Mouse (Mus musculus): ENCODE measurements around the gene Psmc3. TPM values are rescaled to one million over a fixed set of nuclear protein-coding genes. Genes with fewer than 3 reads are reported as not detected.
"Not testable (repeated sequence)": the region's sequence is repeated elsewhere in the genome, so short reads cannot be mapped to it uniquely, and the experiment has no call there.

Gene Psmc3
- polyA plus RNA-seq, 1 experiment = 160 TPM

GRCm38 (mm10) chr2:91098156-91098555, 44.3 kb downstream of the Psmc3 start:
- no peak for DNase-seq (ENCODE audit: low read depth)

DNA sequence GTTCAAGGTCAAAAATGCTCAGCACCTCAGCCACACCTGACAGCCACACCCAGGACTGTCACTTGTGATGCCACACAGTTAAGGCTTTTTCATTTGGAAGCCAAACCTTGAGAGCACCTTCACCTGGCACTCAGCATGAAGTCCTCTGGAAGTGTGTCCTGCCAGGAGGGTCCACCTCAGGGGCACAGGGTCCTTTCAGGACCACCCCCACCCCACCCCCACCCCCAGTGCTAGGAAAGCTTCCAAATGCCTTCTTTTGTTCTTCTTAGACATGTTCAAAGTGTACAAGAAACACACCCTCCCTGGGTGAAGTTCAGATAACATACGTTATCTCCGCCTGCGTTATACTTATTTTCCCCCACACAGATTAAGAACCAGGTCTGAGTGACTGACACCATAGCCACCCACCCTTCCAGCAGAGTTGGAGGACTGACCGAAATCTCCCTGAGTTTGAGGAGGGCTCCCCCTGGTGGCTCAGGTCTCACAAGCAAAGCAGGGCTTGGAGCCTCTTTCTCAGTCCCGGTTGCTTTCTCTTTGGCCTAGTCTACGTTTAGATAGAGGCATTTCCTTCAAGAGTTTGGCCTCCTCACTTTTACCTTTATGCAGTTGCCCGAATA, 47.4 kb downstream of the Psmc3 start:
- TF ChIP-seq POLR2A (IDR thresholded peaks at IDR 0.05; ENCODE audit: borderline replicate concordance, extremely low read depth, insufficient read depth, insufficient read length, poor library complexity, severe bottlenecking) = no peak
- peak; percentile 98 for TF ChIP-seq CTCF (IDR thresholded peaks at IDR 0.05; ENCODE audit: borderline replicate concordance, extremely low read depth, insufficient read depth, insufficient read length)
- DNase-seq (ENCODE audit: low read depth) = peak; percentile 93

More at GRCm38 (mm10) chr2:91098156-91098555, 44.3 kb downstream of the Psmc3 start:
- TF ChIP-seq POLR2A (IDR thresholded peaks at IDR 0.05; ENCODE audit: borderline replicate concordance, extremely low read depth, insufficient read depth, insufficient read length, poor library complexity, severe bottlenecking) = no peak
- no peak for TF ChIP-seq CTCF (IDR thresholded peaks at IDR 0.05; ENCODE audit: borderline replicate concordance, extremely low read depth, insufficient read depth, insufficient read length)

GRCm38 (mm10) chr2:91108156-91108555, 54.3 kb downstream of the Psmc3 start:
- no peak for DNase-seq (ENCODE audit: low read depth)
- no peak for TF ChIP-seq POLR2A (IDR thresholded peaks at IDR 0.05; ENCODE audit: borderline replicate concordance, extremely low read depth, insufficient read depth, insufficient read length, poor library complexity, severe bottlenecking)
- TF ChIP-seq CTCF (IDR thresholded peaks at IDR 0.05; ENCODE audit: borderline replicate concordance, extremely low read depth, insufficient read depth, insufficient read length) = no peak

GRCm38 (mm10) chr2:91109241-91109640, 55.4 kb downstream of the Psmc3 start:
- no peak for DNase-seq (ENCODE audit: low read depth)
- TF ChIP-seq CTCF (IDR thresholded peaks at IDR 0.05; ENCODE audit: borderline replicate concordance, extremely low read depth, insufficient read depth, insufficient read length) (no peak), POLR2A (IDR thresholded peaks at IDR 0.05; ENCODE audit: borderline replicate concordance, extremely low read depth, insufficient read depth, insufficient read length, poor library complexity, severe bottlenecking) (no peak)

- TF ChIP-seq POLR2A (IDR thresholded peaks at IDR 0.05; ENCODE audit: borderline replicate concordance, extremely low read depth, insufficient read depth, insufficient read length, poor library complexity, severe bottlenecking) = no peak
- TF ChIP-seq CTCF (IDR thresholded peaks at IDR 0.05; ENCODE audit: borderline replicate concordance, extremely low read depth, insufficient read depth, insufficient read length) = no peak
- no peak for DNase-seq (ENCODE audit: low read depth)
These were observed 56.1 kb downstream of the Psmc3 start for GRCm38 (mm10) chr2:91109807-91110385.

GRCm38 (mm10) chr2:91110429-91110828, 56.6 kb downstream of the Psmc3 start:
- no peak for DNase-seq (ENCODE audit: low read depth)
- TF ChIP-seq CTCF (IDR thresholded peaks at IDR 0.05; ENCODE audit: borderline replicate concordance, extremely low read depth, insufficient read depth, insufficient read length) (no peak; the same call in 1 of the 2 replicates), POLR2A (IDR thresholded peaks at IDR 0.05; ENCODE audit: borderline replicate concordance, extremely low read depth, insufficient read depth, insufficient read length, poor library complexity, severe bottlenecking) (no peak)

DNA sequence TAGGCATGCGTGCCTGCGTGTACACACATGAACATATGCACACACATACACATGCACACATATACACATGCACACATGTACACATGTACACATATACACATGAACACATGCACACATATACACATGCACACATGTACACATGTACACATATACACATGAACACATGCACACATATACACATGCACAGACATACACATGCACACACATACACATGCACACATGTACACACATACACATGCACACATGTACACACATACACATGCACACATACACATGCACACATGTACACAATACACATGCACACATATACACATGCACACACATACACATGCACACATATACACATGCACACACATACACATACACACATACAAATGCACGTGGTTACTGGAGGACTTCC, 58.0 kb downstream of the Psmc3 start:
- DNase-seq (ENCODE audit: low read depth) = not testable (repeated sequence)

- DNase-seq (ENCODE audit: low read depth) = no peak
- TF ChIP-seq POLR2A (IDR thresholded peaks at IDR 0.05; ENCODE audit: borderline replicate concordance, extremely low read depth, insufficient read depth, insufficient read length, poor library complexity, severe bottlenecking) (no peak), CTCF (IDR thresholded peaks at IDR 0.05; ENCODE audit: borderline replicate concordance, extremely low read depth, insufficient read depth, insufficient read length) (no peak)
These were observed 58.7 kb downstream of the Psmc3 start for GRCm38 (mm10) chr2:91112491-91112890.

DNA sequence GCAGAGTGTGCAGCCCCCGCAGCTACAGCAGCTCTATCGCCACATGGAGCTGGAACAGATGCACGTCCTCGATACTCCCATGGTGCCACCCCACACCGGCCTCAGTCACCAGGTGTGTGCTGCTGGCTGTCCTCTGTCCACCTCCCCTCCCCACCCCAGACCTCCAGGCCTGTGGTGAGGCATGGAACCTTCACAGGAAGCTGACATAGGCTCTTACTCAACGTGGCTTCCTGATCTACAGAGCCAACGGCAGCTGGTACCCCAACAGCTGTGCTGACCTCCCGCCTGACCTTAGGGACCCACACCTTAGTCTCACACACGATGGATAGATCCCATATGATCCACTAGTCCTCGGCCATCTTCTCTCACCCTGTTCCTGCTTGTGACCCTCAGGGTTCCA, 59.5 kb downstream of the Psmc3 start:
- TF ChIP-seq CTCF (IDR thresholded peaks at IDR 0.05; ENCODE audit: borderline replicate concordance, extremely low read depth, insufficient read depth, insufficient read length) (no peak), POLR2A (IDR thresholded peaks at IDR 0.05; ENCODE audit: borderline replicate concordance, extremely low read depth, insufficient read depth, insufficient read length, poor library complexity, severe bottlenecking) (no peak)
- no peak for DNase-seq (ENCODE audit: low read depth)

DNA sequence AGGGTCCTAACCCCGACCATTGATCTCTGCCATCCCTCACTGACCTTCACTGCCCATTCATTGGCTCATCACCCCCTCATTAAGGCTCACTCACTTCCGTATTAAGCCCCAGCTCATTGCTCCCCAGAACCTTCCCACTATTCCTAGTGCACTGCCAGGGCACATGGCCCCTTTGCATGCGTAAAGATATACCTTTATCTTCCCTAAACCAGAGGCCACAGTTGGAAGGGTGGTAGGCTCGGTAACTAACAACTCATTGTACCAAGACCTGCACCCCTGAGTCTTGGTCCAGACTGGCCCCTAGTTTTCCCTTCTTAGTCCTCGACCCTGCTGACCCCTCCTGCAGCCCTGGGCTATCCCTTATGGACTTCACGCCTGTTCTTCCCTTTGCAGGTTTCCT, 60.0 kb downstream of the Psmc3 start:
- DNase-seq (ENCODE audit: low read depth) = no peak
- TF ChIP-seq CTCF (IDR thresholded peaks at IDR 0.05; ENCODE audit: borderline replicate concordance, extremely low read depth, insufficient read depth, insufficient read length) (no peak), POLR2A (IDR thresholded peaks at IDR 0.05; ENCODE audit: borderline replicate concordance, extremely low read depth, insufficient read depth, insufficient read length, poor library complexity, severe bottlenecking) (no peak)

GRCm38 (mm10) chr2:91114781-91115577, 61.2 kb downstream of the Psmc3 start:
- TF ChIP-seq POLR2A (IDR thresholded peaks at IDR 0.05; ENCODE audit: borderline replicate concordance, extremely low read depth, insufficient read depth, insufficient read length, poor library complexity, severe bottlenecking) (no peak), CTCF (IDR thresholded peaks at IDR 0.05; ENCODE audit: borderline replicate concordance, extremely low read depth, insufficient read depth, insufficient read length) (peak; percentile 96)
- DNase-seq (ENCODE audit: low read depth) = peak; percentile 92

DNA sequence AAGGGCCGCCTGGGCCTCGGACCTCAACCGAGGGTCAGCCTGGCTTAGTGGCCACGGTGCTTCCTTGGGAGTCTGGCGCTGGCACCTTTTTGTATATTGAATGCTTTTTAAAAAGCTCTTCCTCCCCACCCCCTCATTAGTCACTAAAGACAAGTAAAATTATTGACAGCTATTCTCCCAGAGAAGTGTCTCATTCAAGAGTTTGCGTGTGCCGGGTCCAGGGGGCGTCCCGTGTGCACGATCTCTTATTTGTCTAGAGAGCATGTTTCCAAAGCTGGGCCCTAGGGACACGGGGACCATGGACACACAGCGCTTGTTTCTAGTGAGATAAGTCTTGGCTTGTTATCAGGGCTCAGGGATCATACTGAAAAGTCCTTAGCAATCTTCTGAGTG, 61.8 kb downstream of the Psmc3 start:
- TF ChIP-seq CTCF (IDR thresholded peaks at IDR 0.05; ENCODE audit: borderline replicate concordance, extremely low read depth, insufficient read depth, insufficient read length) = no peak
- no peak for TF ChIP-seq POLR2A (IDR thresholded peaks at IDR 0.05; ENCODE audit: borderline replicate concordance, extremely low read depth, insufficient read depth, insufficient read length, poor library complexity, severe bottlenecking)
- peak; percentile 2 for DNase-seq (ENCODE audit: low read depth)

Other genes starting within 250 kb of the Psmc3 start
- gene Mtch2, start 206.9 kb upstream of the Psmc3 start, polyA plus RNA-seq (2012; rRNA removed) = 145 and 167 TPM in 2 replicates
- gene C1qtnf4, start 168.1 kb upstream of the Psmc3 start, polyA plus RNA-seq (2012; rRNA removed) = 165 and 182 TPM in 2 replicates
- 42.3 and 44.8 TPM in 2 replicates for gene Kbtbd4, start 149.3 kb upstream of the Psmc3 start, polyA plus RNA-seq (2012; rRNA removed)
- 144 and 185 TPM in 2 replicates for gene Ndufs3, start 149.2 kb upstream of the Psmc3 start, polyA plus RNA-seq (2012; rRNA removed)
- 119 and 130 TPM in 2 replicates for gene Celf1, start 113.6 kb upstream of the Psmc3 start, polyA plus RNA-seq (2012; rRNA removed)
- 0.83 and 1.1 TPM in 2 replicates for gene Rapsn, start 18.4 kb upstream of the Psmc3 start, polyA plus RNA-seq (2012; rRNA removed)
- 50.7 and 58.1 TPM in 2 replicates for gene Slc39a13, start 16.4 kb downstream of the Psmc3 start, polyA plus RNA-seq (2012; rRNA removed)
- 5.1 and 5.3 TPM in 2 replicates for gene Spi1, start 28.4 kb downstream of the Psmc3 start, polyA plus RNA-seq (2012; rRNA removed)
- 0.03 TPM in 1 of 2 replicates, not detected in the other for gene Mybpc3, start 64.1 kb downstream of the Psmc3 start, polyA plus RNA-seq (2012; rRNA removed)
- 71.0 and 107 TPM in 2 replicates for gene Madd, start 129.8 kb downstream of the Psmc3 start, polyA plus RNA-seq (2012; rRNA removed)
- 3.3 and 3.9 TPM in 2 replicates for gene Nr1h3, start 148.8 kb downstream of the Psmc3 start, polyA plus RNA-seq (2012; rRNA removed)
- gene Acp2, start 148.9 kb downstream of the Psmc3 start, polyA plus RNA-seq (2012; rRNA removed) = 33.5 and 41.2 TPM in 2 replicates
- gene Ddb2, start 183.0 kb downstream of the Psmc3 start, polyA plus RNA-seq (2012; rRNA removed) = 25.2 and 39.5 TPM in 2 replicates
- 17.0 and 20.7 TPM in 2 replicates for gene Pacsin3, start 201.9 kb downstream of the Psmc3 start, polyA plus RNA-seq (2012; rRNA removed)
- 29.4 and 40.3 TPM in 2 replicates for gene Arfgap2, start 211.0 kb downstream of the Psmc3 start, polyA plus RNA-seq (2012; rRNA removed)